Mouse (Mus musculus): ENCODE data around the gene Atxn10. TPM values are rescaled to one million over a fixed set of nuclear protein-coding genes. Genes with fewer than 3 reads are reported as not detected.

The Atxn10 gene
- polyA plus RNA-seq, 1 experiment, result 281 TPM

DNA sequence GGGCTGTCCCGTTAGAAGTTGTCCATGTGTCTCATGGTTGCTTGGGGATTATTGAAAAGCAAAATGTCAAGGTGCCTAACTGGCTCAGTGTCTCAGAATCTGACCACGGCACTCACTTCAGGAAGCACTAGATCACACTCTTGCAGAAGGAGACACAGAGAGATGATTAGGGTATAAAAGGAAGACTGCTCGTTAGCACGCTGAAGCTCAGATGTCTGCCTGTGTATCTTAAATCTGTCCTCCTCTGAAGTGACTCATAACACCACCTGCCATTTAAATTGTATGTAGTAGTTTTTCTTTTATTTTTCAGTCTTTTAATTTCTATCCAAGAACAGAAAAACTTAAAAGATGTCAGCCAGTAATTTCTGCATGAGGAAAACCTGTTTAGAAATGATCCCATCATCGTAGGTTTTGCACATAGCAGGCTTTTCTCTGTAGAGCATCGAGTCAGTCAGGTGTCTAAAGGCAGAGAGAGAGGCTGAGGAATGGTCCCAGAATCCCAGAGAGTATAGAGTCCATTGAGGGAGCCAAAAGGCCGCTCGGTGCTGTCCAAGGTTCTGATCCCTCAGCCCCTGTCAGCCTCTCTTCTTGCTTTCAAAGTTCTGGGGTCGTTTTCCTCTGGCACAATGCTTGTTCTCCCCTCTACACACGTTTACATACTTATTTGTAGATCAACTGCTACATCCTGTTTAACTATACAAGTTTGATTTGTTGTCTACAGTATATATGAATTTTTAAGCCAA is 128.9 kb downstream of the Atxn10 start:
- no peak for DNase-seq (ENCODE audit: extremely low spot score in 1 of 2, low spot score in 1 of 2)

DNA sequence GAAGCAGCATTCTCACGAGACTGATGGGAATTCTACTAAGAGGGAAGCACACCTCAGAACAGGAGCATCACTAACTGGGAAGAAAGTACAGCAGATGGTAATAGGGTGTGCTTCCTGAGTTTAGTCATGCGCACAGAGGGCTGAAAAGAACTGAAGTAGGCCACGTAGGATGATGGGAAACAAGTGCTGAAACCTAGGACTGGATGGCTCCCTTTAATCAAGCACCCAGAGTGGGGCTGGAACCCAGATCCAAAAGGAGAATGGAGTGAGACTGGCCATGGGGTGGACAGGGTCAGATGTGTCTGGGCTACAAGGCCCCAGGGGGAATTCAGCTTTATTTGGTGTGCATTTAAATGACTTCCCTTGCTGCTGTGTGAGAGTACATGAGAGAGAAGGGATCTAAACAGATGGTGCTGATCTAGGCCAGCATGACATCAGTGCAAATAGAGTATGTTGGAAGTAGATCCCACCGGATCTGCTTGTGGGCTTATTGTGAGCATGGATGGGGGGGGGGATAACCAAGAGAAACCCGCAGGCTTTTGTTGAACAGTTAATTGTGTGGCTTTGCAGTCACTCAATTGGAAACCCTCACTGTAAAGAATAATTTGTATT is 130.5 kb downstream of the Atxn10 start:
- DNase-seq (ENCODE audit: extremely low spot score in 1 of 2, low spot score in 1 of 2), result no peak

DNA sequence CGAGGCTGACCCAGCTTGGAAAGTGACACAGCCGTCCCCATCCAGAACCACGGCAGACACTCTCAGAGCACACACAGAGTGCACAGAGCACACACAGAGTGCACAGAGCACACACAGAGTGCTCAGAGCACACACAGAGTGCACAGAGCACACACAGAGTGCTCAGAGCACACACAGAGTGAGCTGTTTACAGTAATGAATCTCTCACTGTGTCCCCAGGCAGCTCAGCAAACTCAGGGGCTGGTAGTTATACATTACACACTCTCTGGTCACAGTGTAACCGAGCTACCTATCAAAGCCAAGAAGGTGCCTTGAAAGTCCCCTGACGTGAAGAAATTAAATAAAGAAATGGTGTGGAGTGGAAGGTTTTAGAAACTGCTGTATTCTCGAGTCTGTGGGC is 133.4 kb downstream of the Atxn10 start:
- no peak for DNase-seq (ENCODE audit: extremely low spot score in 1 of 2, low spot score in 1 of 2)

DNA sequence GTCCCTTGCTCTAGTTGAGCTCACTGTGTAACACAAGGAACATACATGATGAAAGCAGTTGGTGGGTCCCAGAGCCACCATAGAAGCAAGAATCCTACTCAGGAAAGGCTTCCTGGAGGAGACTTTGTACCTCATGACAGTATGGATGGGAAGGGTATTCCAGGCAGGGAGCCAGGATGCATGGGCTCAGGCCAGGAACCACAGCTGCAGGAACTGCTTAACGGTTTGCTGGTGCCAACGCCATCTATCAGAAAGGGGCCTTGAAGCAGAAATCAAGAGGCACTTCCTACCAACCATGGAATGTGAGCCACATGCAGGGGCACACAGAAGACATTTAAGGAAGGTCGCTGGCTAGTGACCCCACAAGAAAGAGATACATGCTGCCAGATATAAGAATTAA is 138.7 kb downstream of the Atxn10 start:
- no peak for DNase-seq (ENCODE audit: extremely low spot score in 1 of 2, low spot score in 1 of 2)

GRCm38 (mm10) chr15:85477584-85477983 is 141.5 kb downstream of the Atxn10 start:
- peak in 1 of 2 experiments; percentile 61 for DNase-seq (ENCODE audit: extremely low spot score in 1 of 2, low spot score in 1 of 2)

- no peak for DNase-seq (ENCODE audit: extremely low spot score in 1 of 2, low spot score in 1 of 2)
Observed at GRCm38 (mm10) chr15:85479365-85479764, 143.3 kb downstream of the Atxn10 start.

GRCm38 (mm10) chr15:85479919-85480318 is 143.9 kb downstream of the Atxn10 start:
- no peak for DNase-seq (ENCODE audit: extremely low spot score in 1 of 2, low spot score in 1 of 2)

- no peak for DNase-seq (ENCODE audit: extremely low spot score in 1 of 2, low spot score in 1 of 2)
Observed at GRCm38 (mm10) chr15:85480630-85481029, 144.6 kb downstream of the Atxn10 start.

DNA sequence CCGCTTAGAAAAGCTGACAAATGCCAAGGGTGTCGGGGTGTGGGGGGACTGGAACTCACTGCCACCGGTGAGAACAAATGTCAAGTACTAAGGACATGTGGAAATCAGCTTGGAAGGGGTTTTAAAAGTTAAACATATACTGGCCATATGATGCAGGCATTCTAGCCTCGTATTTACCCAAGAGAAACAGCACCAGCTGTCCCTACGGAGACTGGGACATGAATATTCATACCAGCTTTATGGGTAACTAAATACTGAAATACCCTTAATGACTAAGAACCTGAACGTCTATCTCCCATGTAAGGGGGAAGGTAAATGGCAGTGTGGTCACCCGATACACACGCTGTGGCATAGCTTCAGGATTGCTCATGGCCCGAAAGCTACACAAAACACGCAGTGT is 152.9 kb downstream of the Atxn10 start:
- DNase-seq (ENCODE audit: extremely low spot score in 1 of 2, low spot score in 1 of 2), result no peak

- DNase-seq (ENCODE audit: extremely low spot score in 1 of 2, low spot score in 1 of 2), result no peak
Observed at GRCm38 (mm10) chr15:85489751-85490150, 153.7 kb downstream of the Atxn10 start.

DNA sequence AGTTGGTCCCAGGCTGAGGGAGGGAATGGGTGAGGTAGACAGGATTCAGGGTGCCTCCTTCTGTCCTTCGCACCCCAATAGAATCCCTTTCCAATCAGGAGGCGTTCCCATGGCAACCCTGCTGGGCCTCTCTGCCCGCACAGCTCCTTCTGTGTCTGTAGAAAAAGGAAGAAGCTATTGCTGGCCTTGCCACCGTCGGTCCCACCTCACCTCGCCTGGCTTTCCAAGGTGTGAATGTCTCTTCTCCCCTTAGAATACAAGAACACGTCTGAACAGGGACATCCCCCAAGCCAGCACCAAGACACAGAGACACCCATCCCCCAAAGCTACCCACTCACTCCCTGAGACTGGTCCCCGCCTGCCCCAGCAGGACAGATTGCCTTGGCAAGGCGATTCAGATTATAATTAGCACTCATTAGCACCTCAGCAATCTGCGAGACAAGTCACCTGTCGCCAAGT is 158.1 kb downstream of the Atxn10 start:
- DNase-seq (ENCODE audit: extremely low spot score in 1 of 2, low spot score in 1 of 2), result peak; percentile 72 to 80

DNA sequence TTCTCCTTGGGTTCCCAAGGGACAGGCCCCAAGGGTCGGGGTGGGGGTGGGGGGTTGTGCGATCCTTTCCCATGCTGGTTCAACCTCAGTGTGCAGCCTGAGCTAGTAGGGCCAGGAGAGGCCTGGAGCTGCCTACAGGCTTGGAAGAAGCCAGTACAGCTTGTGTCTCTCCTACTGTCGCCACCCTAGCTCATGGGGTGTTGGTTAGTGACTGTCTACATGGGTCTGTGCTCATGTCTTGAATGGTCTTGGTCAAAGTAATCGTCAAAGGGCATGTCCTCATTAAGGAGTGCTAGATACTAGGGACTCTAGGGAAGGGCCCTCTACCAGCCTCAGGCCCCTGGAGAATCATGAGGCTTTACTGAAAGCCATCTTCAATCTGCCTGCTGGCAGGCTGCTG is 161.5 kb downstream of the Atxn10 start:
- no peak for DNase-seq (ENCODE audit: extremely low spot score in 1 of 2, low spot score in 1 of 2)

DNA sequence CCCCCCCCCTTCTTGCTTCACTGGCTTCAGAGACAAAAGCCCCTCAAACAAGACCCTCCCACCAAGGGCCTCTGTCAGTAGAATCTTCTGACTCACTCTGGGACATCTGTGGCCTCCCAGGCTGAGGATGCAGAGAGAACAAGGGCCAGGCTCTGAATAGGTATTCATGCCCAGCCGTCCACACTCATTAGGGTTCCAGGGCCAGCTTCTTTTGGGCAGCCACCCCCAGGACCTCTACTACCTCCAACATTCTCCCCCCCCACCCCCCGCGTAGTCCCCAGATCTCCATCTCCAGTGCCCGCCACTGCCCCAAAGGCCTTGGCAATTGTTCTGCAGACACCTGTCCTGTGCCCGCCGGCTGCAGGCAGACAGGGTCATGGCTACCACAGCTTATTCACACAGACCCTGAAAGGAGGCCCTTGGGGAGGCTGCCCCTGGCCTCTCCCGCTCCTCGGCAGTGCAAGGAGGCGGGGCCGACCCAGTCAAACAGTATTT is 162.0 kb downstream of the Atxn10 start:
- DNase-seq (ENCODE audit: extremely low spot score in 1 of 2, low spot score in 1 of 2), result no peak

DNA sequence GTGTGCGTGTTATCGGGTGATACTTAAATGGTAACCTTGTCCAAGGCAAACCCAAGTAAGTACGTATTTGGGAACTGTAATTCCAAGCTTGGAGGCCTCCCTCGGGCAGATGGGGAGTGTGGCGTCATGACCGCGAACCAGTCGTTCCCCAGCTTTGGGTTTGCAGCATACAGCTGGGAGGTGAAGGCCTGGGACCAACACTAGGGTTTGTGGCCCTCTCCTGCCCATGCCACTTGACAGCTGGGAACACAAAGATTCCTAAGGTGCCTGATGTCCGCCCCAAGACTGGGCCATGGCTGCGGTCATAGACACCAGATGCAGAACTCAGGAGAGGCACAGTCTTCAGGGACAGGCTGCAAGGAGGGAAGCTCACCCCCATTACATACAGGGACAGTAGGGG is 164.2 kb downstream of the Atxn10 start:
- DNase-seq (ENCODE audit: extremely low spot score in 1 of 2, low spot score in 1 of 2), result no peak

DNA sequence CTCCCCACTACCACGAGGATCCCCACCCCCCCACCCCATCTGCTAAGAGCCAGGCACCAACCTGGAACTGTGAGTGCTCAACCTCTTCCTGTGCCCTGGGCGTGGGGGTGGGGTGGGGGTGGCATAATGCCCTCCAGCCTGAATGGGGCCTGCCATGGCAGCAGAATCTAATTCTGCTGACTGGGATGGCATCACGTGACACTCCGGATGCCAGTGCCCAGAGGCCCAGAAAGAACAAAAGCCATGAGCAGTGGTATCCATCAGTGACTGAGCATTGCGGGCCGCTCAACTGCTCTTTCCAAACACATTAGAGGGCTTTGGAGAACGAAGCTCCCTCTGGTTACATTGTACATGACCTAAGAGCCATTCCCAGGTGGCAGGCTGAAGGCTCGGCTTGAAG is 167.1 kb downstream of the Atxn10 start, which contains the start of gene 7530416G11Rik:
Gene 7530416G11Rik (minus strand): TSS at position 101 of the 400 bp plus-strand sequence.
- no peak for DNase-seq (ENCODE audit: extremely low spot score in 1 of 2, low spot score in 1 of 2)

GRCm38 (mm10) chr15:85505118-85505925 is 169.3 kb downstream of the Atxn10 start:
- DNase-seq (ENCODE audit: extremely low spot score in 1 of 2, low spot score in 1 of 2), result no peak

- DNase-seq (ENCODE audit: extremely low spot score in 1 of 2, low spot score in 1 of 2), result no peak
Observed at GRCm38 (mm10) chr15:85506680-85507079, 170.6 kb downstream of the Atxn10 start.

DNA sequence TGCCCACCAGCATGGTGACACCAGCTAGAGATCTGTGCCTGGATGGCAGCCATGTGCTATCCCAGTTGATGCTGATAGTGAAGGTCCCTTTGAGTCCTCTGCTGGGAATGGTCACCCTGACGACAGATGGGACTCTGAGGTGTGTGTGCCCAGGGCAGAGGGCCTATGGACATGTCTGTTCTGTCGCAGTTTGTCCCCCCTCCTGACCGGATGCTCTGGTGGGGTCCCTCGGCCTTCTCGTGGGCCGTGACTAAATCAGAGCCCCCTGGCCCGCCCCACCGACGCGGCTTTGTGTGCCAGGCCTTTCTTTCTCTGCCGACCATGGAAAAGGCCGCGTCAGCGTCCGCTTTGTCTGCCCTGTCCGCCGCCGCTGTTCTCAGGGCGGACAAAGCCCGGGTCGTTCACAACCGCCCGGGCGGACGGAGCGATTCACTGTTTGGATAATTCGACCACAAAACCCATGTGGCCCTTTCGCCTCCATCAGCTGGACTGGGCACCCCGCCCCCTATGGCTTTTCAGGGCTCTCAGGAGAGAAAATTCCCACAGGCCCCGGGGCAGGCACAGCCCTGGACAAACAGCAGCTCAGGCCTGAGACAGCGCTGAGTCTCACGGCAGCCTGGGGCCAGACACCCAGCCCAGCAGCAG is 171.4 kb downstream of the Atxn10 start:
- DNase-seq (ENCODE audit: extremely low spot score in 1 of 2, low spot score in 1 of 2), result no peak

All from frontal cortex, adult 2 months (tissue).